Mouse (Mus musculus) ES-E14 (cell line): ENCODE results near the gene S1pr5. TPM values are rescaled to one million over a fixed set of nuclear protein-coding genes. Genes with fewer than 3 reads are reported as not detected.

Source experiments
- DNase-seq: peaks from one replicate; pipeline ENCODE4 v3.0.0-alpha.2; 2013; ENCODE audit warnings: low read depth, low spot score
- H3K27ac ChIP-seq: 2 replicates; pipeline ENCODE4 v1.5.1; 2012; ENCODE audit warnings: low read depth, mild to moderate bottlenecking, low read length, moderate library complexity, mixed read lengths; ENCODE audit not compliant: poor library complexity, insufficient read depth, severe bottlenecking
- H3K36me3 ChIP-seq: 2 replicates; pipeline ENCODE4 v1.6.1; 2012; ENCODE audit warnings: mild to moderate bottlenecking, low read length, moderate library complexity, mixed read lengths; ENCODE audit not compliant: control insufficient read depth, poor library complexity, insufficient read depth, severe bottlenecking
- H3K4me1 ChIP-seq, 2 experiments: fragments of 150-350 bp in 1 of 2; sonication (generic) in 1 of 2; 2 replicates each; pipeline ENCODE4 v1.6.1; 2012; ENCODE audit warnings: low read length in 2 of 2, mild to moderate bottlenecking in 1 of 2, mixed read lengths in 1 of 2; ENCODE audit not compliant: control insufficient read depth in 2 of 2, insufficient read depth in 2 of 2, poor library complexity in 1 of 2
- H3K4me3 ChIP-seq, 2 experiments: fragments of 150-350 bp in 1 of 2; sonication (generic) in 1 of 2; 2 replicates each; pipeline ENCODE4 v1.5.1; 2012; ENCODE audit warnings: low read length in 2 of 2, low read depth in 1 of 2, mild to moderate bottlenecking in 1 of 2, mixed read lengths in 1 of 2; ENCODE audit not compliant: insufficient read depth in 1 of 2, poor library complexity in 1 of 2, severe bottlenecking in 1 of 2
- H3K9ac ChIP-seq: 2 replicates; pipeline ENCODE4 v1.6.1; 2012; ENCODE audit warnings: low read depth, mild to moderate bottlenecking, low read length, mixed read lengths; ENCODE audit not compliant: poor library complexity, insufficient read depth, severe bottlenecking
- H3K9me3 ChIP-seq: fragments of 150-350 bp; sonication (generic); 2 replicates; pipeline ENCODE4 v1.6.1; 2012; ENCODE audit warnings: low read depth, mild to moderate bottlenecking, low read length; ENCODE audit not compliant: control insufficient read depth, insufficient read depth
- CHD2 ChIP-seq: IDR thresholded peaks from 2 replicates; pipeline ENCODE4 v1.6.1; 2014; ENCODE audit warnings: mild to moderate bottlenecking, low read depth, low read length, inconsistent platforms
- HCFC1 ChIP-seq: IDR thresholded peaks from 2 replicates; pipeline ENCODE4 v1.6.1; 2012; ENCODE audit warnings: low read length, inconsistent platforms, borderline replicate concordance; ENCODE audit not compliant: insufficient read depth
- MAFK ChIP-seq: IDR thresholded peaks from 2 replicates; pipeline ENCODE4 v1.6.1; 2014; ENCODE audit warnings: mild to moderate bottlenecking, low read depth, low read length, inconsistent platforms; ENCODE audit not compliant: insufficient read depth
- ZC3H11A ChIP-seq: IDR thresholded peaks from 2 replicates; pipeline ENCODE4 v1.6.1; 2012; ENCODE audit warnings: low read depth, mild to moderate bottlenecking, inconsistent platforms, low read length, borderline replicate concordance
- ZNF384 ChIP-seq: IDR thresholded peaks from 2 replicates; pipeline ENCODE4 v1.6.1; 2012; ENCODE audit warnings: low read depth, low read length, inconsistent platforms
- in situ Hi-C, 2 experiments: fragments of 600-800 bp; cut with MboI; formaldehyde crosslinking; loops; one replicate each; pipeline ENCODE4 v1.15.1; 2025; ENCODE audit warnings: low sequenced_read_pairs in 2 of 2, inconsistent platforms in 1 of 2; ENCODE audit not compliant: unreplicated experiment in 2 of 2
- total RNA-seq: library from RNA; depleted of rRNA; stranded (reverse); fragments of 300-350 nt; gene quantifications from 2 replicates; pipeline ENCODE4 v1.2.3, GENCODE M21; 2012

S1pr5 gene
- total RNA-seq, 1 experiment: 0.27 TPM

DNA sequence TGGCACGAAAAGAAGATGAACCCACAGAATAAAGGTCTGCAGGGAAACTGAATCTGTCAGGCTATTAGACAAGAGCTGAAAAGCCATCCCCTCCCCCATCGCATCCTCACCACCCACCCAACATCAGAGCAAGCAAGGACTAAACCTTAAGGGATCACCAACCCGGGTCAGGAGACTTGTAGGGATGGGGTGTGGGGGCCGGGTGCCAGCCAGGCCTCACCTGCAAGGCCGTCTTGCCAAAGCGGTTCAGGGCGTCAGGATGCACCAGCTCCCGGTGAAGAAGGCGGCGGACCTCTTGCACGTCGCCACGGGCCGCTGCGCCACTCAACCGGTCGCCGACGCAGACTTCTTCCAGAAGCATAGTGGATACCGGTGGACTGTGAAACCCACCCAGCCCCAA is 42.3 kb upstream of the S1pr5 start:
- H3K4me3 ChIP-seq: peak overlapping the region; percentile 80 to 99
- TF ChIP-seq ZNF384 (no peak), CHD2 (no peak), ZC3H11A (no peak), HCFC1 (no peak), MAFK (no peak)
- no peaks in the 10 kb centered on the region for H3K36me3 ChIP-seq
- no peak for DNase-seq
- H3K4me1 ChIP-seq: peaks cover 2 to 9% of the 10 kb centered on the region in 2 experiments; a peak in 2 of 4 replicates
- no peak overlapping the region for H3K27ac ChIP-seq
- H3K9me3 ChIP-seq: no peaks in the 10 kb centered on the region
- H3K9ac ChIP-seq: peak overlapping the region; percentile 76
- in situ Hi-C loops: no loop called here

DNA sequence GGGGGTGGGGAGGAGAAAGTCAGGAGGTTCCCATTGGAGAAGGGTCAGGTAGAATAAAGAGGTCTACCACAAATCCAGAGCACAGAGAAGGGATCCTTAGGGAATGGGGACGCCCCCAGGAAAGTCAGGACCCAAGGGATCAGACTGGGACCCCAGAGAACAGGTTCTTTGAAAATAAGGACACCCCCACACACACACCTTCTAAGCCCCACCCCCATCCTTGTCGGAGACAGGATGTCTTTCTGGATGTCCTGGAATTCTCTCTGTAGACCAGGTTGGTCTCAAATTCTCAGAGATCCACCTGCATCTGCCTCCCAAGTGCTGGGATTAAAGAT is 41.1 kb upstream of the S1pr5 start:
- no peak overlapping the region for H3K9ac ChIP-seq
- in situ Hi-C loops: no loop called here
- TF ChIP-seq MAFK (no peak), CHD2 (no peak), ZNF384 (no peak), ZC3H11A (no peak), HCFC1 (no peak)
- peaks cover 5% of the 10 kb centered on the region; the same call in 1 of the 2 replicates for H3K36me3 ChIP-seq
- no peak overlapping the region for H3K4me3 ChIP-seq
- no peak overlapping the region for H3K27ac ChIP-seq
- no peaks in the 10 kb centered on the region for H3K9me3 ChIP-seq
- peaks cover 2 to 9% of the 10 kb centered on the region in 2 experiments; a peak in 2 of 4 replicates for H3K4me1 ChIP-seq
- DNase-seq: no peak

DNA sequence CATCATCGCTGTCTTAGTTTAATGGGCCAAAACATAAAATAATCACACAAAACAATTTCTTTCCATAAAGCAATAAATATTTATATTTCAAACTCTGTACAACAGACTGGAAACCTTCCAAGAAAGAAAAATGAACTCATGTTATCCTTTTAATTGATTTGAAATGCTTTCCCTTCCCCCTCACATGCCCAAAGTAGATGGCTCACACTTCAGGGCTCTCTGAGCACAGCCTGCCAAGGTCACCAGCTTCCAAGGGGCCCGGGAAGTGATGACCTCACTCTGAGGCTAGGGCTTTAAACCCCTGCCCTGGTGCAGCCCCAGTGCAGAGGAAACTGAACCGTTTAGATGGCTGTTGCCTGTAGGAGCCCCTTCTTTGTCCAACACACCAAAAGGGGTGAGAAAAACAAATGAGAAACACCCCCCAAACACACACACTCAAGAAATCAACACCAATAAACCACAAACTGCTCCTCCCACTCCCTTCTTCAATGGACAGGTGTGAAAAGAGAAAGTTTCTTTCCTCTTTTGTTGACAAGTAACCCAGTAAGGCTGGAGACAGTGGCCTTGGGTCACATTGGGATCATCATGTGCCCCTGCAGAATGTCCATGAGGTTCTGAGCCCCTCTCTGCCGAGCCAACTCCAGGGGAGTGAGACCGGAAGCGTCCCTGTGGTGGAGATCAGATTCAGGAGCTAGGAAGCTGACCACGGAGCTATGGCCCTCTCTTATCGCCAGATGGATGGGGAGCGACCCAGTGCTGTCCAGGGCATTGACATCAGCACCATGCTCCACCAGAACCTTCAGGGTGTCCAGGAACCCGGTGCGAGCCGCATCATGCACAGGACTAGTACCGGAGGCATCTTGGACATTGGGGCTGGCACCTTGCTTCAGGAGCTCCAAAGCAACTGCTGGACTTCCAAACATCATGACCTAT is 40.4 kb upstream of the S1pr5 start:
- no peak for DNase-seq
- in situ Hi-C loops: no loop called here
- Histone ChIP-seq H3K36me3 (peaks cover 9% of the 10 kb centered on the region), H3K9me3 (no peaks in the 10 kb centered on the region), H3K4me3 (peak overlapping the region in 1 of 2 experiments; percentile 74; a peak in 1 of 4 replicates), H3K9ac (no peak overlapping the region), H3K27ac (no peak overlapping the region), H3K4me1 (peaks cover 2 to 9% of the 10 kb centered on the region in 2 experiments; a peak in 2 of 4 replicates)
- TF ChIP-seq HCFC1: no peak
- TF ChIP-seq CHD2: no peak
- no peak for TF ChIP-seq MAFK
- TF ChIP-seq ZNF384: no peak
- no peak for TF ChIP-seq ZC3H11A

DNA sequence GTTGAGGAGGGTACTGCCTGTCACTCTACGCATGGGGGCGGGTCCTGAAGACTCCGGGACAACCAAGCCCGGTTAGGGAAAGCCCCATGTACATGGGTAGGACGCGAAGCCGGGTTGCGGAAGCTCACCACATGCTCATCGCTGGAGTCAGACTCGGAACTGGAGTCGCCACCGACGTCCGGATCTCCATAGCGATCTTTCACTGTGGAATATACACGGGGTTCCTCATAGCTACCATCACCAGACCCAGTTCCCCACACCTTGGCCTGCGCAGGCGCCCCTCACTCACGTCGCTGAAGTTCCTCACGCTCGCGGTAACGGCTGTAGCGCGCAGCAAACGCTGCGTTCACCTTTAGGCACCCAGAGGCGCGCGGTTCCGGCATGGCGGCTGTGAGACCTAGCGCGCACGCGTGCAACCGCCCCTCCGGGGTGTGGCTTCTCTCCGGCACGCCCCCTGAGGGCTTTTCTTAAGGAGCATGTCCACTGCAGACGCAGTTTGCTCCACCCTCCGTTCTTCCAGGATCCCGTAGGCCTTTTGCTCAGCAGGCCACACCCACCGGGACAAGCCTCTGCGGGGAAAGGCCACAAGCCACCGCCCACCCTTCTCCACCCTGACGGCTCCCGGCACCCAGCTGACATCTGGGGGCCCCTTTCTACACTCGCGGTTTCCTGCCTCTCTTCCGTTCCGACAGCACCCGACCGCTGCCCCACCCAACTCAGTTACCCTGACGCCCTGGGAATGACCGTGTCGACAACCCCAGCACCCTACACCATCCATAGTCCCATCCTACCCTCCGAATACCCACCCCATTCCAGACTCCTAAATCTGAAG is 39.5 kb upstream of the S1pr5 start, which contains the start of gene Kri1:
TSS of gene Kri1 (minus strand) at position 399 of the 832 bp plus-strand sequence.
- peaks cover 11% of the 10 kb centered on the region for H3K36me3 ChIP-seq

More for the DNA sequence above, 39.5 kb upstream of the S1pr5 start, which contains the start of gene Kri1:
- TF ChIP-seq ZC3H11A (no peak), MAFK (no peak), HCFC1 (0 out of 2 replicates have a peak, but pooled peaks have one; percentile 1), CHD2 (peak; percentile 13; the same call in 1 of the 2 replicates)
- Histone ChIP-seq H3K9me3 (no peaks in the 10 kb centered on the region), H3K9ac (peak within 1 kb of the TSS; percentile 90), H3K27ac (peak within 1 kb of the TSS; percentile 55), H3K4me1 (peaks cover 2 to 9% of the 10 kb centered on the region in 2 experiments; a peak in 2 of 4 replicates), H3K4me3 (peak within 1 kb of the TSS; percentile 74 to 85)
- DNase-seq: peak; percentile 98
- in situ Hi-C loops: no loop called here
